Mouse (Mus musculus) heart, adult 18-20 months (tissue): ENCODE measurements around the gene Yars. TPM values are rescaled to one million over a fixed set of nuclear protein-coding genes. Genes with fewer than 3 reads are reported as not detected.

ENCODE experiments used
- DNase-seq, 2 experiments: peaks; one replicate each; pipeline ENCODE4 v3.0.0; 2021 to 2022; ENCODE audit warnings: mixed read lengths in 1 of 2
- long read RNA-seq, 2 experiments: library from polyadenylated mRNA; stranded (forward); transcript quantifications; one replicate each; pipeline ENCODE4 v2.0.0; 2021
- total RNA-seq, 2 experiments: library from RNA; stranded (reverse); gene quantifications; 2 replicates each; pipeline ENCODE4 v1.2.3; 2021

The Yars gene
- total RNA-seq, result 10 to 100 TPM; 25.6 to 33.4 TPM
- long read RNA-seq, experiment 1, transcript Yars-201 (13 exons, 2,909 nt), result major isoform, 34 of 37 reads
- long read RNA-seq, experiment 1, partial matches to known transcripts, result 1 of 37 reads
- long read RNA-seq, experiment 1, other reads (novel, unspliced or antisense), result 2 of 37 reads
- long read RNA-seq, experiment 2, transcript Yars-201 (13 exons, 2,909 nt), result major isoform, 14 of 17 reads
- long read RNA-seq, experiment 2, partial matches to known transcripts, result 3 of 17 reads
- long read RNA-seq, experiment 2, other reads (novel, unspliced or antisense), result 0 of 17 reads

DNA sequence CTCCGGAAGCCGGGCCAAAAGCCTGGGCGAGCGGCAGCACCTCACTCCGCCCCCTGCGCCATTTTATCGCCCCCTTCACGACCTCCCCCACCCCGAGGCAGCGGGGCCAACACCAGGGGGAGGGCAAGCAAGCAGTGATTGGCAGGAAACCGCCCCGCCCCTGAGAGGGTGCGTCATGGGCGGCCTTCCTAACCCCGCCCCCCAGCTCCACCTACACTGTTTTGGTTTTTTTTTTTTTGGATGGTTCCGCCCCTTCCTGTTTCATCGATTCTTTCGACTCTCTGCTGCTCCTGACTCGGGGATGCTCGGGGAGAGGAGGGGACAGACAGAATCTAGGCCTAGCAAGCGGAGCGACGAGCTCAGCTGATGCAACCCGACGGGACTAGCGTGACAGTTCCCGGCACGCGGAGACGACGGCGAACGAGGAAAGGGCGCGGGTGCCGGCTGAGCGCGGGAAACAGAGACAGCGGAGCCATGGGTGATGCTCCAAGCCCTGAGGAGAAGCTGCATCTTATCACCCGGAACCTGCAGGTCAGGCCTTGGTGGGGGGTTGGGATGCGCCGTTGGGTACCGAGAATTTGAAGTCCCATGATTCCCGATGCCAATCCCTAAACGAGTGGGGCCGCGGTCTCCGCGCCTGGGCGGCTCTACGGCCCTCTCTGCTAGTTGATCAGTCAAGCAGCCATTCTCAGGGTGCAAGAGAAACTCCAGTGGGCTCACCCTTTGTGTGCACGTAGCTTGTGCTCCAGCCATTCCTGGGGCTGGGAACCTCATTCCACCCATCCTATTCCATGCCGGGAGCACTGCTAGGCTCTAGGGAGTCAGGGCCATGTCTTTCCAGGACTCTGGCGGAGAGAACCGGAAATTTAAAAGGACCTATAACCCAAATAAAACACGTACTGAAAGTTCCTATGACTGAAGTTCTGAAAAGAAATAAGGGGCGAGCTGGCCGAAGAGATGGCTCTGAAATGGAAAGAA lies at the start of gene Yars, which contains the start of gene S100pbp:
Gene Yars, plus strand, starts transcription at position 219 of the 978 bp plus-strand sequence.
Gene S100pbp, minus strand, starts transcription at position 186 of the 978 bp plus-strand sequence.
- DNase-seq, result peak; percentile 97 to 98

- no peak for DNase-seq
Observed at GRCm38 (mm10) chr4:129140808-129141207, 48.8 kb upstream of the Yars start.

- DNase-seq, result peak; percentile 63 to 79
Observed at GRCm38 (mm10) chr4:129141560-129142438, 47.8 kb upstream of the Yars start.

GRCm38 (mm10) chr4:129142439-129143045 lies 47.0 kb upstream of the Yars start:
- peak in 1 of 2 experiments; percentile 41 for DNase-seq

DNA sequence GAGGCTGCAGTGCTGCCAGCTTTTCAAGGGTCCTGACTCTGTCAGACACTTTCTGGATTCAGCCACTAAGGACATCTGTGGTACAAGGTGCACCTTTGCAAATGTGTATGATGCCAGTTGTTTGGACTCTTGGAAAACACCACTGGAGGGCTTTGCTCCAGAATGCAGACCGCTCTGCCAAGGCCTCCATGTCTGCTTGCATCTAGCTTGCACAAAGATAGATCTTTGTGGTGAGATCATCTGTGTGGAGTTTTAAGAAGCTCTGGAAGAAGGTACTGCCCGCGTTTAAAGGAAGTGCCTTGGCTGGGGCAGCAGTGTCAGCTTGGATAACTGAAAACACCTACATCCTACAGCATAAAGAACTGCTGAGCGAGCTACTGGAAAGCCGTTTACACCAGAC lies 46.1 kb upstream of the Yars start:
- DNase-seq, result no peak

DNA sequence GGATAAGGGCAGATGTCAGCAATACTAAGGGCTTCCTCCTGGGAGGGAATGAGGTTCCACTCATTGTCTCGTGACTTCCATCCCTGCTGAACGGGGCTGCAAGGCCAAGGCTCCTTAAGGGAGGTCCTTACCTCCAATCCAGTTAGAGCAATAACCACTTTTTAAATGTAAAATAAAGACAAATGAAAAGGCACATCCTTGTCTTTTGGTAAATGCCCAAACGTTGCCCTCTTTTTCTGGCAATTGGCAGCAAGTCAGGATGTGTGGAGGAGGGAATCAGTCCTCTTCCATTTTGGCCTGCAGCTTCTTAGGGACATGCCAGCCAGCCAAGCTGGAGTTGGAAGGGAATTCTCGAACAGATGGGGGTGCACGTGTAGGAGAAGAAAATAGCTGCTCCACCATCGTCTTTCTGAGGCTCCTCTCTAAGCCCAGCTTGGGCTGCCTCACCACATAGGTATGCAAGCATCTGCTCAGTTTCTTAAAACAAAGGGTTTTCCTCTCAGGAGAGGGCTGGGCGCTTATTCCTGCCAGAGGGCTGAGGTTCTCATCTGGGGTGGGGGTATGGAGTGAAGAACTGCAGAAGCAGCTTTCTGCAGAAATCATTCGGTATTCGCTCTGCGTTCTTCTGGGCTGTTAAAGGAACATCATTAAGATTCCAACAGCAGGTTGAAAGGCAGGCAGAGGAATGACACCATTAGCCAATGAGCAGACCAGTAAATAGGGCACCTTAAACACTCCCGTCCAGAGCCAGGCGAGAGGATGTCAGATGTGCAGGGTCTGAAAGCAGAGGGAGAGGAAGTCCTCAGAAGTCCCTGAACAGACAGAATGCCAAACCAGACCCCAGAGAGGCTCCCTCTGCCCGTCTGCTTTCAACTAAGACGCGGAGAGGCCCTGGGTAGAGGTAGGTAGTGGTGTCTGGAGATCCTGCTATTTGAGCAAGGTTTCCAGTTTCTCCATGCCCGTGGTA lies 44.9 kb upstream of the Yars start:
- DNase-seq, result no peak

DNA sequence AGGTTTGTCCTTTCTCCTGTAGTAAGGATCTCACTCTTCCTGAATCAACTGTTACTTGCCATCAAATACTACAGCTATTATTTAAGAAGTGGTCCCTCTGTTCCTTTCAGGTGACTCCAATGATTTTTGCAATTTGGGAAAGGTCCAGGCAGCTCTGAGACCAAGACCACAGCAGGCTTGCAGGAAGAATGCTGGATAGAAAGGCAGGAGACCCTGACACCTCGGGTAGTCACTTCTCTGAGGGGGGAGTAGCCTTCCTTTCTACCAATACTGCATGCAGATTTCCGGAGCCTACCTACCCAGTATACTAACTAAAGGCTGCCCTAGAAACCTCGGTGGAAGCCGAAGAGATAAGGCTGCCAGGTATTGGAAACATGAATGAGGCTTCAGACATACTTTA lies 44.1 kb upstream of the Yars start:
- no peak for DNase-seq

GRCm38 (mm10) chr4:129145943-129146342 lies 43.6 kb upstream of the Yars start:
- DNase-seq, result no peak

DNA sequence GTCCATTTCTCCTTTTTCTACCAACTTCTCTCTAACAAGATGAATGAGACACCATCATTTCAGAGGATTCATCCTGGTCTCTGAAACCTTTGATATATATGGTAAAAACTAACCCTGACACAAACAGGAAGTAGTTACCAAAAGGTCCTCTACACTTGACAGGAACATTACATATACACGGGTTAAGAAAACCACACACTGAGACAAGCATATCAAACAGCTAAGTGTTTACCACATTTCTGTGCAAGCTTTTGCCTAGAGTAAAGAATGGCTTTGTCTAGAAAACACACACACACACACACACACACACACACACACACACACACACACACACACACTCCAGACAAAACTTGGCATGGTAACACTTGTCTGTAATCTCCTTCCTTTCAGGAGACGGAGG lies 43.2 kb upstream of the Yars start:
- no peak for DNase-seq

- peak; percentile 25 to 44 for DNase-seq
Observed at GRCm38 (mm10) chr4:129147552-129148103, 41.9 kb upstream of the Yars start.

GRCm38 (mm10) chr4:129149321-129149720 lies 40.2 kb upstream of the Yars start:
- DNase-seq, result no peak

GRCm38 (mm10) chr4:129151276-129151811 lies 38.2 kb upstream of the Yars start:
- DNase-seq, result no peak

GRCm38 (mm10) chr4:129157541-129157940 lies 32.0 kb upstream of the Yars start:
- DNase-seq, result no peak

DNA sequence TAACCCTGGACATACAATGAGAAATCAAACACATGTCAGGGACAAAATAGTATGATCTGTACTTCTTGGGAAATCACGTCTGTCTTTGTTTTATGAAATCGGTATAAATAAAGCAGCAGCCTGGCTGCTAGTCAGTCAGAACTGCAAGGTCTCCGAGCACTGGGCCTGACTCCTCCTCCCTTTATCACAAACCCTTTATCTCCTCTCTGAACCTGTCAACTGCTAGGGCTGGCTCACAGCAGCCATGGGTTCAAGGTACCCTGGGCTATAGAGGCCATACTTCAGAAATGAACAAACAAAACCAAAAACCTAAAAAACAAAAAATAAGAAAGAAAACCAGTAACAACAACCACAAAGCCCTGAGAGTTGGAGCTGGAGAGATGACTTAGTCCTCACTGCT lies 31.0 kb upstream of the Yars start:
- DNase-seq, result no peak

GRCm38 (mm10) chr4:129161076-129161475 lies 28.5 kb upstream of the Yars start:
- no peak for DNase-seq

DNA sequence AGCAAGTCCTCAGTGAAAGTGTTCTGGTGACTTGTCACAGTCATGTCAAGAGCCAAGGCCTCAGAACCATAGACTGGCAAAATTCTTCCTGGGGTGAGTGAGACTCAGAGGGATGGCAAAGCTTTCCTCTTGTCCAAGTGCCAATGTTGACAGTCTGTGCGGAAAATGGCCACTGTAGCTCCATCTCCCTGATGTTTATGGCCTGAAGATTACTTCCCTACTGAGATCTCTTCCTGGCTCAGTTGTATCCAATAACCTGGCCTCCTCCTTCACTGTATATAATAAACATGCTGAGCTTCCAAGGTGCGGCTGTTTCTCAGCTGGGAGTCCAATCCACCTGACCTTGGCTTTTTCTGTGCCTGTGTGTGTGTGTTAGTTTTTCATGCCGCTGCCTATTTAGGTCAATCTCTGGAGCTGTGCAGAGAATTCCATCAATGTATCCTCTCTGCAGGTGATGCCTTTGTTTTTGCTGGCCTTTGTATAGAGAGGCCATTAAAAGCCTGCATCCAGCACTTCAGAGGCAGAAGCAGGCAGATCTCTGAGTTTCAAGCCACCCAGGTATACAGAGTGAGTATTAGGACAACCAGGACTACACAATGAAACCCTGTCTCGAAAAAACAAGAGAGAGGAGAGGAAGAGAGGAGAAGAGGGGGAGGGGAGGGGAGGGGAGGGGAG lies 27.8 kb upstream of the Yars start:
- DNase-seq, result no peak

DNA sequence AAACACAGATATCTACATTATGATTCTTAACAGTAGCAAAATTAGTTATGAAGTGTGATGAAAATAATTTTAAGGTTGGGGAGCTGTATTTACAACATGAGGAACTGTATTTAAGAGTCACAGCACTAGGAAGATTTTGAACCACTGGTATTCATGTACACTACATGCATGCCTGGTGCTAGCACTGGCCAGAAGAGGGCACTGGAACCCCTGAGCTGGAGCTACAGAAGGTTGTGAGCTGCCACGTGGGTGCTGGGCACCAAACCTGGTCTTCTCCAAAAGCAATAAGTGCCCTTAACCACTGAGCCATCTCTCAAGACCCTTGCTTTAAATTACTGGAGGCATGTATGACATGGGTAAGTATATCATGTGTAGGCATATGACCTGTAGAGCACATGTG lies 17.0 kb upstream of the Yars start:
- DNase-seq, result no peak

DNA sequence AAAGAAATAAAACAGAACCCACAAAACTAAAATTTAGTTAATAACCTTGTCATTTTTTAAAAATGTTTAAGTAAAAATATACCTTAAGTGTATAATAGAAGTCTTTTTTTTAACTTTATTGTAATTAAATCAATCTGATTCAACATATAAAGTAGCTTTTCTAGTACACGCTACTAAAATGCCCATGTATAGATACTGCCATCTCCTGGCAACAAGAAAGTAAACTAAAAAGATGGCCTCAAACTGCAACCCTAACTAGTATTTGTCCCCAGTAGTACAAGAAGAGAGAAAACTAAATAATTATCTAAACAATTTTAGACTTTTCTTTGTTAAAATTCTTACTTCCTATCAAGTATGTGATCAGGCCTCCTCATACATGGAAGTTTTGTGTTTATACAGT lies 10.0 kb upstream of the Yars start:
- no peak for DNase-seq

DNA sequence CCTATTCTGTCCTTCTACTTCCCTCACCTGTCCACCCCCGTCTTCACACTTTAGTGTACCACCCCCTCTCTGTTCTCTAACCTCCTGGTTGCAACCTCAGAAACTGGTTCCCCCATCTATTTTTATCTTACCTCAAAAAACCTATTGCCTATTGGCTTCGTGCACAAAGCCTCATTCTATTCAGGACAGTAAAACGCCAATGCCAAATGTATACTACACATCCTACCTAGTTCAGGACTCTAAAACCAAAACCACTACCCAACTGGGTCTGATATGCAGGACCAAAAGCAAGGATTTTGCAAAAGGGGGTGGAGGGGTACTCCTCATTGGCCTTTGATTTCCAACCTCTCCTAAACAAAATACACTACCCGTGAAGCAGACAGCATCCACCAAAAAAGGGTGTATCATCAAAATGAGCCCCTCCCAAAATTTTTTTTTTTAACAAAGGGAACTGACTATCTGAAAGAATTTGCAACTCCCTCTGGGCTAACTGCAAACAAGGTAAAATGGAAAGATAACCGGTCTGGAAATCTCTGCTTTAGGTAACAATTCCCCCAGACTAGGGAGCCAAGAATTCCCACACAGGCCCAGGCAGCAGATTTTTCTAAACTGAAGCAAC lies 1.4 kb upstream of the Yars start:
- DNase-seq, result no peak
